Comparison of ENCODE assay signal across 16 mouse cellular contexts in genomic region chr9:48099846-48100245, GRCm38 (mm10).
DNase-seq lines count a peak whose midpoint lies in the region.
"Had no signal": no experiment of that assay in that cellular context is flagged by ENCODE, and none has a peak within 500 bp of the region (broad histone marks: within the 10 kb centered on the region; RNA-seq: fewer than 3 reads in every experiment).

No protein-coding gene starts in this region.

- peak; percentile 56 for DNase-seq in embryo, embryonic 10 days (ENCODE audit: low spot score)
- no peak for DNase-seq in embryo, embryonic 9.5 days (ENCODE audit: extremely low spot score)
- DNase-seq in embryo, embryonic 10.5 days (ENCODE audit: low spot score) = peak; percentile 45
- peak; percentile 57 for DNase-seq in embryo, embryonic 11 days
- no peak for DNase-seq in right cerebral cortex, adult 2 months (ENCODE audit: low spot score in 2 of 2)
- no peak for DNase-seq in kidney, adult 9 months
- DNase-seq: adrenal gland, adult 8-10 months; cerebellum, adult 11-12 months; cerebellum, adult 8-10 months; cerebellum, postnatal 10 days; cerebellum, postnatal 36 days; gastrocnemius, postnatal 10 days; gastrocnemius, postnatal 36 days; heart, adult 2 months; heart, postnatal 14 days; heart, postnatal 4 days had no signal

Comparison
In these comparisons a context has a peak if more than half of its experiments do, and no peak if none do; other contexts are left out.
1. DNase-seq: peak in embryo, embryonic 10 days (single experiment), embryo, embryonic 10.5 days (single experiment) and embryo, embryonic 11 days (single experiment); none in embryo, embryonic 9.5 days (single experiment), right cerebral cortex, adult 2 months (0 of 2) and kidney, adult 9 months (single experiment).